16 mouse cellular contexts compared by ENCODE assay signal in genomic region chr1:120054997-120055396, GRCm38 (mm10). TPM values are rescaled to one million over a fixed set of nuclear protein-coding genes. Genes with fewer than 3 reads are reported as not detected.
DNase-seq lines count a peak whose midpoint lies in the region; ATAC-seq and TF ChIP-seq lines count a peak whose summit lies in the region.
"Had no signal": no experiment of that assay in that cellular context is flagged by ENCODE, and none has a peak within 500 bp of the region (broad histone marks: within the 10 kb centered on the region; RNA-seq: fewer than 3 reads in every experiment).

No protein-coding gene starts in this region.

- peak; percentile 22; the same call in 1 of the 2 replicates for TF ChIP-seq EP300 in lung, postnatal 0 days (IDR thresholded peaks at IDR 0.05)

- peak; percentile 69 for ATAC-seq in lung, postnatal 0 days

- 75% methylated on average over 6 of the region's 6 CpGs for WGBS in lung, postnatal 0 days
- 62% methylated on average over 6 of the region's 6 CpGs for WGBS in lung, adult 2 months
- 88% methylated on average over 6 of the region's 6 CpGs for WGBS in macrophage (ENCODE audit: missing documents)
- WGBS in midbrain, embryonic 10.5 days: 93% methylated on average over 6 of the region's 6 CpGs

- H3K4me1 ChIP-seq in lung, postnatal 0 days (ENCODE audit: insufficient read depth, low read depth, low read length): peaks cover 7% of the 10 kb centered on the region; the same call in 1 of the 2 replicates
- peaks cover 10% of the 10 kb centered on the region for H3K4me1 ChIP-seq in lung, adult 2 months (ENCODE audit: control insufficient read depth, insufficient read depth, low read length)
- H3K4me1 ChIP-seq in midbrain, embryonic 10.5 days: peaks cover 12% of the 10 kb centered on the region; the same call in 1 of the 2 replicates
- H3K4me1 ChIP-seq: limb, embryonic 12.5 days; midbrain, embryonic 12.5 days had no signal

- H3K79me2 ChIP-seq in macrophage (ENCODE audit: inconsistent target): no peaks in the 10 kb centered on the region

- H3K4me3 ChIP-seq in lung, postnatal 0 days (ENCODE audit: low read depth, low read length): no peak overlapping the region
- H3K4me3 ChIP-seq in lung, adult 2 months (replicated peaks; ENCODE audit: extremely low read depth, low read depth, low read length): no peak overlapping the region
- H3K4me3 ChIP-seq in macrophage (ENCODE audit: inconsistent target): no peak overlapping the region
- no peak overlapping the region for H3K4me3 ChIP-seq in midbrain, embryonic 10.5 days
- H3K4me3 ChIP-seq: limb, embryonic 12.5 days; midbrain, embryonic 12.5 days had no signal

- H3K27me3 ChIP-seq in lung, postnatal 0 days (replicated peaks; ENCODE audit: insufficient read depth, low read length): no peaks in the 10 kb centered on the region
- no peaks in the 10 kb centered on the region for H3K27me3 ChIP-seq in midbrain, embryonic 10.5 days (ENCODE audit: low read depth, poor library complexity, severe bottlenecking)
- H3K27me3 ChIP-seq: limb, embryonic 12.5 days; midbrain, embryonic 12.5 days had no signal

- TF ChIP-seq CTCF in lung, postnatal 0 days (IDR thresholded peaks at IDR 0.05): no peak
- no peak for TF ChIP-seq CTCF in lung, adult 2 months (IDR thresholded peaks at IDR 0.05; ENCODE audit: insufficient read depth, low read length)

- no peak for TF ChIP-seq POLR2A in lung, adult 2 months (IDR thresholded peaks at IDR 0.05; ENCODE audit: borderline replicate concordance, extremely low read depth, low read depth, low read length)

- H3K36me3 ChIP-seq in lung, postnatal 0 days (ENCODE audit: insufficient read depth, low read length): no peaks in the 10 kb centered on the region
- H3K36me3 ChIP-seq in macrophage (ENCODE audit: inconsistent target): no peaks in the 10 kb centered on the region
- no peaks in the 10 kb centered on the region for H3K36me3 ChIP-seq in midbrain, embryonic 10.5 days
- H3K36me3 ChIP-seq: limb, embryonic 12.5 days; midbrain, embryonic 12.5 days had no signal

- H3K9ac ChIP-seq in lung, postnatal 0 days (replicated peaks; ENCODE audit: low read depth): no peak overlapping the region
- H3K9ac ChIP-seq: limb, embryonic 12.5 days; midbrain, embryonic 12.5 days had no signal

- no peak overlapping the region for H3K27ac ChIP-seq in lung, postnatal 0 days (ENCODE audit: low read length)
- H3K27ac ChIP-seq in macrophage: peak overlapping the region; percentile 33; the same call in 1 of the 2 replicates
- no peak overlapping the region for H3K27ac ChIP-seq in midbrain, embryonic 10.5 days (replicated peaks)
- H3K27ac ChIP-seq: limb, embryonic 12.5 days; midbrain, embryonic 12.5 days; stomach, postnatal 0 days had no signal

- no peaks in the 10 kb centered on the region for H3K9me3 ChIP-seq in lung, postnatal 0 days (ENCODE audit: low read length)
- no peaks in the 10 kb centered on the region for H3K9me3 ChIP-seq in midbrain, embryonic 10.5 days (replicated peaks)
- H3K9me3 ChIP-seq: midbrain, embryonic 12.5 days had no signal

- H3K4me2 ChIP-seq in lung, postnatal 0 days (replicated peaks; ENCODE audit: low read depth, low read length): no peak overlapping the region
- H3K4me2 ChIP-seq: limb, embryonic 12.5 days; midbrain, embryonic 12.5 days had no signal

- DNase-seq in gastrocnemius, postnatal 25 days: peak; percentile 34
- no peak for DNase-seq in gastrocnemius, postnatal 4 days (ENCODE audit: low spot score in 2 of 2)
- peak; percentile 46 for DNase-seq in lung, postnatal 0 days (ENCODE audit: low spot score)
- DNase-seq in lung, adult 2 months: no peak
- peak; percentile 85 for DNase-seq in adrenal gland, adult 2 months
- DNase-seq in midbrain, embryonic 10.5 days (ENCODE audit: low spot score): no peak
- no peak for DNase-seq in ovary, postnatal 36 days (ENCODE audit: low spot score)
- DNase-seq: cerebellum, postnatal 10 days; lung, adult 18-20 months had no signal

RNA-seq across cellular contexts. Expression of gene Tmem37, which starts 18.9 kb away (rescaled TPM):
- total RNA-seq in gastrocnemius, postnatal 25 days (2021): 10 to 100 TPM; 11.2 to 16.5 TPM
- total RNA-seq in gastrocnemius, postnatal 4 days (2021): 10 to 100 TPM; 11.7 to 16.9 TPM
- polyA plus RNA-seq in lung, postnatal 0 days (2015; fragmentation: Nextera tagmentation; extraction: Ambion mirVana): 121 and 127 TPM in 2 replicates
- 78.9 and 80.0 TPM in 2 replicates for polyA plus RNA-seq in lung, adult 2 months (2012; rRNA removed)
- total RNA-seq in adrenal gland, adult 2 months (2021): 10 to 100 TPM in 1 of 2 experiments, 1 to 10 TPM in 1; 9.8 to 22.6 TPM
- 22.4 and 32.9 TPM in 2 replicates for polyA plus RNA-seq in adrenal gland, adult 2 months (2012; rRNA removed)
- total RNA-seq in macrophage (2018; cell fraction: chromatin; rRNA removed): 1 to 10 TPM in 5 of 26 experiments, under 1 TPM in 6, not detected in 15; 0.62 to 3.1 (median 0.95) TPM
- 10 to 100 TPM in 13 of 26 experiments, 1 to 10 TPM in 13; 4.5 to 27.8 (median 10.4) TPM for total RNA-seq in macrophage (2018; cell fraction: cytosol; rRNA removed)
- total RNA-seq in macrophage (2018; cell fraction: nucleus; rRNA removed): 10 to 100 TPM in 1 of 26 experiments, 1 to 10 TPM in 23, under 1 TPM in 2; 0.58 to 10.9 (median 3.6) TPM
- 8.5 to 36.3 TPM (median 23.3 TPM) in 3 replicates for polyA plus RNA-seq in macrophage (2018)
- 6.6 and 7.4 TPM in 2 replicates for polyA plus RNA-seq in midbrain, embryonic 10.5 days (2016; fragmentation: Nextera tagmentation; extraction: Ambion mirVana)

RNA-seq across cellular contexts. Expression of gene Sctr, which starts 48.3 kb away (rescaled TPM):
- 1 to 10 TPM; 3.0 to 3.8 TPM for total RNA-seq in gastrocnemius, postnatal 25 days (2021)
- total RNA-seq in gastrocnemius, postnatal 4 days (2021): 1 to 10 TPM; 2.0 to 2.4 TPM
- 0.14 TPM in 2 replicates for polyA plus RNA-seq in lung, postnatal 0 days (2015; fragmentation: Nextera tagmentation; extraction: Ambion mirVana)
- 0.33 and 0.63 TPM in 2 replicates for polyA plus RNA-seq in lung, adult 2 months (2012; rRNA removed)
- total RNA-seq in adrenal gland, adult 2 months (2021): 10 to 100 TPM; 10.8 to 18.9 TPM
- 10.0 and 21.1 TPM in 2 replicates for polyA plus RNA-seq in adrenal gland, adult 2 months (2012; rRNA removed)
- not detected for total RNA-seq in macrophage (2018; cell fraction: chromatin; rRNA removed)
- total RNA-seq in macrophage (2018; cell fraction: cytosol; rRNA removed): not detected
- total RNA-seq in macrophage (2018; cell fraction: nucleus; rRNA removed): under 1 TPM in 1 of 26 experiments, not detected in 25; 0.24 TPM
- not detected in 3 replicates for polyA plus RNA-seq in macrophage (2018)
- 0.26 and 0.79 TPM in 2 replicates for polyA plus RNA-seq in midbrain, embryonic 10.5 days (2016; fragmentation: Nextera tagmentation; extraction: Ambion mirVana)
- total RNA-seq: heart, postnatal 25 days; MEL had no signal
- polyA plus RNA-seq: limb, embryonic 12.5 days had no signal

RNA-seq across cellular contexts. Expression of gene Cfap221, which starts 58.0 kb away (rescaled TPM):
- total RNA-seq in gastrocnemius, postnatal 25 days (2021): not detected
- total RNA-seq in gastrocnemius, postnatal 4 days (2021): not detected
- 0.39 and 1.7 TPM in 2 replicates for polyA plus RNA-seq in lung, postnatal 0 days (2015; fragmentation: Nextera tagmentation; extraction: Ambion mirVana)
- polyA plus RNA-seq in lung, adult 2 months (2012; rRNA removed): 0.66 and 0.69 TPM in 2 replicates
- total RNA-seq in adrenal gland, adult 2 months (2021): under 1 TPM; 0.24 to 0.37 TPM
- polyA plus RNA-seq in adrenal gland, adult 2 months (2012; rRNA removed): 0.04 and 0.08 TPM in 2 replicates
- not detected for total RNA-seq in macrophage (2018; cell fraction: chromatin; rRNA removed)
- not detected for total RNA-seq in macrophage (2018; cell fraction: cytosol; rRNA removed)
- not detected for total RNA-seq in macrophage (2018; cell fraction: nucleus; rRNA removed)
- polyA plus RNA-seq in macrophage (2018): not detected in 3 replicates
- 0.06 and 0.14 TPM in 2 replicates for polyA plus RNA-seq in midbrain, embryonic 10.5 days (2016; fragmentation: Nextera tagmentation; extraction: Ambion mirVana)
- total RNA-seq: heart, postnatal 25 days; MEL had no signal
- polyA plus RNA-seq: large intestine, adult 2 months had no signal

Comparison
In these comparisons a context has a peak if more than half of its experiments do, and no peak if none do; other contexts are left out.
1. DNase-seq: peak in gastrocnemius, postnatal 25 days (single experiment), lung, postnatal 0 days (single experiment) and adrenal gland, adult 2 months (single experiment); none in gastrocnemius, postnatal 4 days (0 of 2), lung, adult 2 months (single experiment), midbrain, embryonic 10.5 days (single experiment) and ovary, postnatal 36 days (single experiment).